Mouse (Mus musculus) small intestine, adult 2 months (tissue): ENCODE measurements at regions not wholly inside any gene's neighbourhood (a gene's known extent, or its start where the extent isn't known, plus 50 kb on each side); places are given as distances from the start of the nearest gene placed in this dataset.

ENCODE experiments used
- CTCF ChIP-seq: fragments of 200-500 bp; IDR thresholded peaks from 2 replicates; pipeline ENCODE4 v1.5.1; 2012; ENCODE audit warnings: low read depth, mild to moderate bottlenecking, control low read depth, inconsistent platforms, low read length, moderate library complexity, mixed read lengths; ENCODE audit not compliant: insufficient replicate concordance, insufficient read length; ENCODE audit errors: extremely low read depth
- POLR2A ChIP-seq: fragments of 200-500 bp; IDR thresholded peaks from 2 replicates; pipeline ENCODE4 v1.6.1; 2012; ENCODE audit warnings: low read depth, mild to moderate bottlenecking, control low read depth, inconsistent platforms, low read length, moderate library complexity

- TF ChIP-seq CTCF (no peak), POLR2A (no peak)
These were observed 799.6 kb downstream of the Nr2f2 start for GRCm38 (mm10) chr7:69566949-69567348.
